In the genomic region with DNA sequence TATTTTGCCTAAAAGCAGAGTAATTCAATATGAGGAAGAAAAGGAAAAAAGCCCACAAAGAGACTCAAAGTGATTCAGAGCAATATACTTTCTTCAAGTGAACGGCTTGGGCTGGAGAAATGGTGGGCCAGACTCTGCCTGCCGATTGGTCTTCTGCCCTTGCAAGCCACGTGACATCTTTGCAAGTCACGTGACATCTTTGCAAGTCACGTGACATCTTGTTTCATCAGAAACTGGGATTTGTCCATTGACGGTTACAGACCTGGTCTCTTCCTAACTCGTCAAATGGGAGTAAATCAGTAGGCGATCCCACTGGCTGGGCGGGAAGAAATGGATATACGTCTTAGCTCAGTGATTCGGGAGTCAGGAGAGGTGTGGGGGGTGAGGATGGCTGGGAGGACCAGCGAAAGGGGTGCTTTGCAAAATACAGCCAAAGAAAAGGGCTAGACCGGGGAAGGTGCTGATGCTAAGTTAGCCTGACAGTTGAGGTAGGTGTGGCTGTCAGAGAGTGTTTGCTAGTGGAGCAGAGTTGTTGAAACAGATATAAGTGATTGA, we compare ENCODE assay signal across 12 mouse cellular contexts.
"Had no signal": no experiment of that assay in that cellular context is flagged by ENCODE, and none has a peak within 500 bp of the region (broad histone marks: within the 10 kb centered on the region; RNA-seq: fewer than 3 reads in every experiment).

No protein-coding gene starts in this region.

- H3K27ac ChIP-seq: kidney, postnatal 0 days; layer of hippocampus, adult 2 months; liver, embryonic 13.5 days; midbrain, embryonic 12.5 days; midbrain, embryonic 15.5 days had no signal

- H3K9me3 ChIP-seq: liver, embryonic 13.5 days; midbrain, embryonic 12.5 days; midbrain, embryonic 15.5 days had no signal

- H3K27me3 ChIP-seq: midbrain, embryonic 15.5 days had no signal

- H3K4me1 ChIP-seq: midbrain, embryonic 12.5 days had no signal

- H3K4me2 ChIP-seq: liver, embryonic 13.5 days; midbrain, embryonic 12.5 days; midbrain, embryonic 15.5 days had no signal

- DNase-seq: kidney, adult 2 months; kidney, postnatal 25 days; layer of hippocampus, adult 9-11 months; liver, embryonic 13.5 days; lung, adult 2 months; lung, postnatal 14 days; lung, postnatal 4 days; thymus, postnatal 25 days had no signal

- H3K4me3 ChIP-seq: layer of hippocampus, adult 2 months; liver, embryonic 13.5 days; midbrain, embryonic 12.5 days; midbrain, embryonic 15.5 days had no signal

- H3K9ac ChIP-seq: liver, embryonic 13.5 days; midbrain, embryonic 12.5 days; midbrain, embryonic 15.5 days had no signal

- H3K36me3 ChIP-seq: liver, embryonic 13.5 days; midbrain, embryonic 12.5 days; midbrain, embryonic 15.5 days had no signal

- ATAC-seq: midbrain, embryonic 15.5 days had no signal
